ENCODE assay signal across 32 mouse cellular contexts in the genomic region with DNA sequence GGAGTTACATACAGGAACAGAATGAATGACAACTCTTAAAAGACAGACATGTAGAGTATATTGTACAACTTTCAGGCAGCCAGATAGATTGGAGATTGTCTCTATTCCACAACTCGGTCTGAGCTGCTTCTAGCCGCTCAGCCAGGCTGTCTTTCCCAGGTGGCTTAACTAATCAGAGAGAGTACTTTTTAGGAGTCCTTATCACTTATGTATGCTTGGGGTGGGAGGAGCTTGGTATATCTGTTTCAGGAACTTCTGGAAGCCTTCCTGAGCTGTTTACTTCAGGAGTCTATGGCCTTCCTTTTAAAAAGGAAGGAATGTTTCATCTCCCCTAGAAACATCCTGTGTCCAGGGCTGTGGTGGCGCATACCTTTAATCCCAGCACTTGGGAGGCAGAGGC. TPM values are rescaled to one million over a fixed set of nuclear protein-coding genes. Genes with fewer than 3 reads are reported as not detected.
"Had no signal": no experiment of that assay in that cellular context is flagged by ENCODE, and none has a peak within 500 bp of the region (broad histone marks: within the 10 kb centered on the region; RNA-seq: fewer than 3 reads in every experiment).

No protein-coding gene starts in this region.

- H3K27ac ChIP-seq: intestine, embryonic 15.5 days; kidney, embryonic 15.5 days; left cerebral cortex, adult 2 months; limb, embryonic 12.5 days; limb, embryonic 15.5 days; stomach, postnatal 0 days had no signal

- DNase-seq: kidney, adult 11 months; kidney, adult 8-10 months; kidney, postnatal 10 days; kidney, postnatal 36 days; layer of hippocampus, postnatal 36 days; left cerebral cortex, postnatal 4 days; lung, adult 2 months; lung, postnatal 14 days; lung, postnatal 4 days; midbrain, embryonic 14.5 days; right cerebral cortex, adult 18-20 months; right cerebral cortex, postnatal 14 days; right cerebral cortex, postnatal 4 days; thymus, postnatal 25 days had no signal

- ATAC-seq: intestine, embryonic 15.5 days had no signal

- H3K4me1 ChIP-seq: intestine, embryonic 15.5 days; kidney, embryonic 15.5 days; limb, embryonic 12.5 days; limb, embryonic 15.5 days had no signal

- H3K9ac ChIP-seq: intestine, embryonic 15.5 days; kidney, embryonic 15.5 days; limb, embryonic 12.5 days; limb, embryonic 15.5 days had no signal

- H3K4me3 ChIP-seq: intestine, embryonic 15.5 days; kidney, embryonic 15.5 days; left cerebral cortex, adult 2 months; limb, embryonic 12.5 days; limb, embryonic 15.5 days had no signal

- H3K4me2 ChIP-seq: intestine, embryonic 15.5 days; kidney, embryonic 15.5 days; limb, embryonic 12.5 days; limb, embryonic 15.5 days; midbrain, embryonic 11.5 days had no signal

- H3K27me3 ChIP-seq: intestine, embryonic 15.5 days; kidney, embryonic 15.5 days; limb, embryonic 12.5 days; limb, embryonic 15.5 days had no signal

- H3K9me3 ChIP-seq: intestine, embryonic 15.5 days; kidney, embryonic 15.5 days; limb, embryonic 12.5 days; limb, embryonic 15.5 days had no signal

RNA-seq across cellular contexts. Expression of a gene that starts 12.3 kb away (rescaled TPM):
- total RNA-seq: layer of hippocampus, adult 8-10 months; layer of hippocampus, postnatal 10 days; left cerebral cortex, adult 2 months; left cerebral cortex, postnatal 14 days; left cerebral cortex, postnatal 4 days; megakaryocyte progenitor cell, adult 5-6 weeks; megakaryocyte-erythroid progenitor cell, adult 5-6 weeks; midbrain, postnatal 0 days had no signal
- polyA plus RNA-seq: intestine, embryonic 15.5 days; limb, embryonic 12.5 days; limb, embryonic 15.5 days; lung, adult 2 months; lung, embryonic 16.5 days; midbrain, embryonic 11.5 days; midbrain, embryonic 14.5 days; midbrain, postnatal 0 days; neural tube, embryonic 11.5 days; stomach, postnatal 0 days had no signal

RNA-seq across cellular contexts. Expression of a gene that starts 38.8 kb away (rescaled TPM):
- total RNA-seq: layer of hippocampus, adult 8-10 months; layer of hippocampus, postnatal 10 days; layer of hippocampus, postnatal 36 days; left cerebral cortex, adult 2 months; left cerebral cortex, postnatal 14 days; left cerebral cortex, postnatal 4 days; megakaryocyte progenitor cell, adult 5-6 weeks; megakaryocyte-erythroid progenitor cell, adult 5-6 weeks; midbrain, postnatal 0 days had no signal
- polyA plus RNA-seq: intestine, embryonic 15.5 days; kidney, embryonic 15.5 days; limb, embryonic 12.5 days; limb, embryonic 15.5 days; lung, embryonic 16.5 days; midbrain, embryonic 11.5 days; midbrain, embryonic 14.5 days; midbrain, postnatal 0 days; neural tube, embryonic 11.5 days; neural tube, embryonic 14.5 days; stomach, embryonic 14.5 days; stomach, postnatal 0 days; thymus, postnatal 0 days had no signal
